Mouse (Mus musculus): ENCODE data around the gene Polr2c. TPM values are rescaled to one million over a fixed set of nuclear protein-coding genes. Genes with fewer than 3 reads are reported as not detected.

The Polr2c gene
- total RNA-seq, 2 experiments from 2014 or later, result 40.3 to 46.4 TPM

- peak; percentile 38 for ATAC-seq (ENCODE audit: poor library complexity, severe bottlenecking)
Observed at GRCm38 (mm10) chr8:94919256-94919655, 62.0 kb downstream of the Polr2c start.

DNA sequence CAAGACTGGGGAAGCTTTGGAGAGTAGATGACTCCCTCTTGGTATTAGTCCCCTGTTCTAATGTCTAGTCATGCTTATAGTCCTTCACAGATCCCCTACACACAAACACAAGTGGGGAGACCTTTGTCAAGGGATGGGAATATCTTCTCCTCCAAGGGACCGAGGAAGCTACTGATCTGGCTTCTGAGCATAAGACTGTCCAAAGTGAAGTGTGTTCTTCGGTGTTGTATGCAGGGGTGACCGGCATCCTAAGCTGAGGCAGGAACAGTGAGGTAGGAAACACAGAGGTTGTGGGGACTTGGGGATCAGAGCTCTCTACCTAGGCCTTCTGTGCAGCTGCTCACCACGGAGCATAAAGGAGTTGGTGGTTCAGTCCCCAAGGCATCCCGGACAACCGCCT is 64.9 kb downstream of the Polr2c start:
- no peak for ATAC-seq (ENCODE audit: poor library complexity, severe bottlenecking)

GRCm38 (mm10) chr8:94922602-94923001 is 65.4 kb downstream of the Polr2c start:
- peak; percentile 26; the same call in 1 of the 2 replicates for ATAC-seq (ENCODE audit: poor library complexity, severe bottlenecking)

Other genes with a start within 250 kb of the Polr2c start
- 33.7 and 43.6 TPM in 2 replicates for gene Arl2bp, start 190.8 kb upstream of the Polr2c start, total RNA-seq (2015)
- 79.9 and 111 TPM in 2 replicates for gene Arl2bp, start 190.8 kb upstream of the Polr2c start, total RNA-seq (2017)
- not detected in 2 replicates for gene Pllp, start 161.2 kb upstream of the Polr2c start, total RNA-seq (2015)
- gene Pllp, start 161.2 kb upstream of the Polr2c start, total RNA-seq (2017), result not detected in 2 replicates
- not detected in 2 replicates for gene Ccl22, start 111.9 kb upstream of the Polr2c start, total RNA-seq (2015)
- gene Ccl22, start 111.9 kb upstream of the Polr2c start, total RNA-seq (2017), result not detected in 2 replicates
- 0.13 and 0.18 TPM in 2 replicates for gene Cx3cl1, start 85.4 kb upstream of the Polr2c start, total RNA-seq (2015)
- gene Cx3cl1, start 85.4 kb upstream of the Polr2c start, total RNA-seq (2017), result not detected in 2 replicates
- 2.4 TPM in 1 of 2 replicates, not detected in the other for gene Ccl17, start 47.0 kb upstream of the Polr2c start, total RNA-seq (2015)
- 1.4 TPM in 1 of 2 replicates, not detected in the other for gene Ccl17, start 47.0 kb upstream of the Polr2c start, total RNA-seq (2017)
- 12.8 and 16.6 TPM in 2 replicates for gene Coq9, start 19.1 kb upstream of the Polr2c start, total RNA-seq (2015)
- 22.1 and 24.8 TPM in 2 replicates for gene Coq9, start 19.1 kb upstream of the Polr2c start, total RNA-seq (2017)
- gene Ciapin1, start 19.1 kb upstream of the Polr2c start, total RNA-seq (2015), result 13.0 and 28.9 TPM in 2 replicates
- 13.5 and 19.5 TPM in 2 replicates for gene Ciapin1, start 19.1 kb upstream of the Polr2c start, total RNA-seq (2017)
- 0.75 TPM in 1 of 2 replicates, not detected in the other for gene Dok4, start 18.9 kb downstream of the Polr2c start, total RNA-seq (2015)
- 0.69 and 0.92 TPM in 2 replicates for gene Dok4, start 18.9 kb downstream of the Polr2c start, total RNA-seq (2017)
- gene Ccdc102a, start 60.6 kb downstream of the Polr2c start, total RNA-seq (2015), result 1.8 and 3.3 TPM in 2 replicates
- gene Ccdc102a, start 60.6 kb downstream of the Polr2c start, total RNA-seq (2017), result 9.1 and 10.7 TPM in 2 replicates
- gene Adgrg5, start 66.2 kb downstream of the Polr2c start, total RNA-seq (2015), result 0.58 and 2.4 TPM in 2 replicates
- gene Adgrg5, start 66.2 kb downstream of the Polr2c start, total RNA-seq (2017), result 0.45 and 1.2 TPM in 2 replicates
- gene Adgrg1, start 117.3 kb downstream of the Polr2c start, total RNA-seq (2015), result 7.3 and 7.8 TPM in 2 replicates
- 2.8 and 14.0 TPM in 2 replicates for gene Adgrg1, start 117.3 kb downstream of the Polr2c start, total RNA-seq (2017)
- gene Adgrg3, start 160.2 kb downstream of the Polr2c start, total RNA-seq (2015), result 15.5 and 21.6 TPM in 2 replicates
- gene Adgrg3, start 160.2 kb downstream of the Polr2c start, total RNA-seq (2017), result 28.8 and 38.7 TPM in 2 replicates
- 0.38 and 0.52 TPM in 2 replicates for gene Drc7, start 197.7 kb downstream of the Polr2c start, total RNA-seq (2015)
- gene Drc7, start 197.7 kb downstream of the Polr2c start, total RNA-seq (2017), result 0.18 and 0.33 TPM in 2 replicates
- 3.7 and 6.7 TPM in 2 replicates for gene Katnb1, start 223.7 kb downstream of the Polr2c start, total RNA-seq (2015)
- gene Katnb1, start 223.7 kb downstream of the Polr2c start, total RNA-seq (2017), result 15.6 and 21.8 TPM in 2 replicates